Mouse (Mus musculus): Measurements from ENCODE around the gene Olfr1040. TPM values are rescaled to one million over a fixed set of nuclear protein-coding genes. Genes with fewer than 3 reads are reported as not detected.
"Not testable (repeated sequence)": the region's sequence is repeated elsewhere in the genome, so short reads cannot be mapped to it uniquely, and the experiment has no call there.

Olfr1040 gene
- not detected in 2 replicates for polyA plus RNA-seq (2012; rRNA removed)

DNA sequence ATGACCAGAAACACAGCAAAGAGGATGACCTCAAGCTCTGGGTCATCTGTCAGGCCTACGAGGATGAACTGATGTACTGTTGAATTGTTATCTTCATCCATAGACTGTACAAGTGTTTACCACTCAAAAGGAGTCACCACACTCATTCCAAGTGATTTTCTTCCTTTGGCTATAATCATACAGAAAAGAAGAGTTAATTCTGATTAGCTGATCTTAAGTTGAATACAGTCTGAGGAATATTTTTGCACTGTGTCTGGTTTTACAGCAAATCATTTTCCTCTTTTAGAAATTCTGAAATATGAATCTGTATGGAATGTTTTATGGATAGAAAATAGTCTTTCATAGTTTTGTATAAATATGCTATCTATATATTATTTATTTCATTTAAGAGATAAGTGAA, at the start of gene Olfr1040:
Gene Olfr1040, minus strand, starts transcription at position 101 of the 400 bp plus-strand sequence.
- Histone ChIP-seq H3K27me3 (ENCODE audit: control insufficient read depth, insufficient read depth, low read length) (no peaks in the 10 kb centered on the region), H3K36me3 (ENCODE audit: control insufficient read depth, insufficient read depth, low read length) (no peaks in the 10 kb centered on the region), H3K4me1 (ENCODE audit: control insufficient read depth, insufficient read depth, insufficient read length, low read length) (no peaks in the 10 kb centered on the region), H3K4me3 (ENCODE audit: low read depth, low read length) (no peak within 1 kb of the TSS), H3K27ac (ENCODE audit: insufficient read depth, low read depth, low read length) (no peak within 1 kb of the TSS)
- 79% methylated on average over 1 of the region's 1 CpGs for WGBS
- TF ChIP-seq POLR2A (IDR thresholded peaks at IDR 0.05; ENCODE audit: low read depth, low read length) (no peak), CTCF (IDR thresholded peaks at IDR 0.05; ENCODE audit: extremely low read depth, insufficient read length, insufficient replicate concordance, low read depth, low read length) (no peak)

DNA sequence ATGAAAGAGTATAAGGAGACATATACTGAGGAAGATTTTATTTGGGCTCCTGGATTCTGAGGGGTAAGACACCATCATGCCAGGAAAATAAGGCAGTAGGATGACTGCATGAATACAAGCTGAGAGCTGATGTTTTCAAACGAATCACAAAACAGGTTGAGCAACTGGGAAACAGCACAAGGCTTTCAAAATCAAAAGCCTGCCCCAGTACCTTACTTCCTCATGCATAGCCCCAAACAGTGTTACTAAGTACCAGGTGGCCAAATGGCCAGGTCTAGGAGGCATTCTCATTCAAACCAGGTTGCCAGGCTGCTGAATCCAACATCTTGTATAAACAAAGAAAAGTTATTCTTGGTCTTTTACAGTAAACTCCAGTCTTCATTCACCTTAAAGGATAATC, 49.3 kb upstream of the Olfr1040 start:
- no peak overlapping the region for H3K27ac ChIP-seq (ENCODE audit: insufficient read depth, low read depth, low read length)
- H3K27me3 ChIP-seq (ENCODE audit: control insufficient read depth, insufficient read depth, low read length) = no peaks in the 10 kb centered on the region
- no peaks in the 10 kb centered on the region for H3K36me3 ChIP-seq (ENCODE audit: control insufficient read depth, insufficient read depth, low read length)
- WGBS = 26% methylated on average over 1 of the region's 1 CpGs
- TF ChIP-seq POLR2A (IDR thresholded peaks at IDR 0.05; ENCODE audit: low read depth, low read length) (no peak), CTCF (IDR thresholded peaks at IDR 0.05; ENCODE audit: extremely low read depth, insufficient read length, insufficient replicate concordance, low read depth, low read length) (no peak)
- no peaks in the 10 kb centered on the region for H3K4me1 ChIP-seq (ENCODE audit: control insufficient read depth, insufficient read depth, insufficient read length, low read length)
- H3K4me3 ChIP-seq (ENCODE audit: low read depth, low read length) = no peak overlapping the region

DNA sequence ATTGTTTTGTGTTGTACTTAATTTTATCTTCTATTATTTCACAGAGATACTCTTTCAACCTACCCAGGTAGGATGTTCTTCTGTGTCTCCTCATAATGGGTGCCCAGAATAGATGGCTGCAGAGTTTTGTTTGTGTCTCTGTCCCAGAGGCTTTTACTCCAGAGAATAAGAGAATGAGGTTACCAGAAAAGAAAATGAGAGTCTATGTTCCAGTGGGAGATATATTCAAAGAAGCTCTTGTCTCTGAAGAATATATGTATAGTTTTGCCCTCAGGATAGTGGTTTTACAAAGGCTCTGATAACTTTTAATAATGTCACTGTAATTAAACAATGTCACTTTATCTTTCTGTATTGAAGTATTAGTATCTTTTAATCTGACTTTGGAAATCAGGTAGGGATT, 39.1 kb upstream of the Olfr1040 start, which contains the start of gene Olfr52:
Gene Olfr52, minus strand, starts transcription at position 101 of the 400 bp plus-strand sequence.
- Histone ChIP-seq H3K36me3 (ENCODE audit: control insufficient read depth, insufficient read depth, low read length) (no peaks in the 10 kb centered on the region), H3K4me1 (ENCODE audit: control insufficient read depth, insufficient read depth, insufficient read length, low read length) (no peaks in the 10 kb centered on the region), H3K27ac (ENCODE audit: insufficient read depth, low read depth, low read length) (no peak within 1 kb of the TSS), H3K27me3 (ENCODE audit: control insufficient read depth, insufficient read depth, low read length) (no peaks in the 10 kb centered on the region), H3K4me3 (ENCODE audit: low read depth, low read length) (no peak within 1 kb of the TSS)
- TF ChIP-seq POLR2A (IDR thresholded peaks at IDR 0.05; ENCODE audit: low read depth, low read length) (no peak), CTCF (IDR thresholded peaks at IDR 0.05; ENCODE audit: extremely low read depth, insufficient read length, insufficient replicate concordance, low read depth, low read length) (no peak)

DNA sequence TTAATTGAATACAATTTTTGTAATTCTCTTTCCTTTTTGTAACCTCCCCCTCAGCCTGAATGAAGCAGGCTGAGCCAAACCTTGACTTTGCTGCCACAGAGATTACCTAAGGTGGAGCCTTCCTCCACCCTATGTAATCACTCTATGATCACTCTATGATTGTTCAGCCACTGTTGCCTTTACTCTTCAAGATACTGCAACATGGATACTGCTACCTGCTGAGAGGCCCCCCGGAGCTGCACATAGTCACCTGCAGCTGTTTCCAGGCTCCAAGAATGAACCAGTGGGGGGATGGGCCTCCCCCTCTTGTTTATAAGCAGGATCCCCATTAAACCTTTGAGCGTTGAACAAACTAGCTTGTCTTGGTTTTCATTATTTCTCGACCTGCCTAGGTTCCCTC, 33.4 kb upstream of the Olfr1040 start:
- TF ChIP-seq POLR2A (IDR thresholded peaks at IDR 0.05; ENCODE audit: low read depth, low read length) (no peak), CTCF (IDR thresholded peaks at IDR 0.05; ENCODE audit: extremely low read depth, insufficient read length, insufficient replicate concordance, low read depth, low read length) (no peak)
- no peaks in the 10 kb centered on the region for H3K36me3 ChIP-seq (ENCODE audit: control insufficient read depth, insufficient read depth, low read length)
- H3K27me3 ChIP-seq (ENCODE audit: control insufficient read depth, insufficient read depth, low read length) = no peaks in the 10 kb centered on the region
- 80% methylated on average over 3 of the region's 3 CpGs for WGBS
- no peak overlapping the region for H3K4me3 ChIP-seq (ENCODE audit: low read depth, low read length)
- H3K4me1 ChIP-seq (ENCODE audit: control insufficient read depth, insufficient read depth, insufficient read length, low read length) = no peaks in the 10 kb centered on the region
- no peak overlapping the region for H3K27ac ChIP-seq (ENCODE audit: insufficient read depth, low read depth, low read length)

DNA sequence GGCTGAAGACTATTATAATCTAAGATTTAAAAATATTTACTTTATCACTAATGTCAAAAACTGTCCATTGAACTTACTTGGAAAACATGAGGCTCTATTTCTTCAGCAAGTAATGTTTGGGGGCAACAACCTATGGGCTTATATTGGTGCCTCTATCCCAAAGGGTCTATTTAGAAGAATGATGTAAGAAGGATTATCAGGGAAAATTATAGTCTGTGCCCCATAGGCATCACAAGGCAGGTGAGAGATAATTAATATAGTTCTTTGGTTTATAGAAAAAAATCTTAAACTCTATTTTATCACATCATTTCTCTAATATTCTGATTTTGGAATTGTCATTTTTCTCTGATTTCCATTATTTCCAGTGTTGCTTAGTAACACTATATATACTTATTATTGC, 31.2 kb upstream of the Olfr1040 start, which contains the start of gene Olfr1044:
Gene Olfr1044, minus strand, starts transcription at position 101 of the 400 bp plus-strand sequence.
- Histone ChIP-seq H3K4me1 (ENCODE audit: control insufficient read depth, insufficient read depth, insufficient read length, low read length) (no peaks in the 10 kb centered on the region), H3K27me3 (ENCODE audit: control insufficient read depth, insufficient read depth, low read length) (no peaks in the 10 kb centered on the region), H3K27ac (ENCODE audit: insufficient read depth, low read depth, low read length) (no peak within 1 kb of the TSS), H3K36me3 (ENCODE audit: control insufficient read depth, insufficient read depth, low read length) (no peaks in the 10 kb centered on the region), H3K4me3 (ENCODE audit: low read depth, low read length) (no peak within 1 kb of the TSS)
- TF ChIP-seq POLR2A (IDR thresholded peaks at IDR 0.05; ENCODE audit: low read depth, low read length) (no peak), CTCF (IDR thresholded peaks at IDR 0.05; ENCODE audit: extremely low read depth, insufficient read length, insufficient replicate concordance, low read depth, low read length) (no peak)

DNA sequence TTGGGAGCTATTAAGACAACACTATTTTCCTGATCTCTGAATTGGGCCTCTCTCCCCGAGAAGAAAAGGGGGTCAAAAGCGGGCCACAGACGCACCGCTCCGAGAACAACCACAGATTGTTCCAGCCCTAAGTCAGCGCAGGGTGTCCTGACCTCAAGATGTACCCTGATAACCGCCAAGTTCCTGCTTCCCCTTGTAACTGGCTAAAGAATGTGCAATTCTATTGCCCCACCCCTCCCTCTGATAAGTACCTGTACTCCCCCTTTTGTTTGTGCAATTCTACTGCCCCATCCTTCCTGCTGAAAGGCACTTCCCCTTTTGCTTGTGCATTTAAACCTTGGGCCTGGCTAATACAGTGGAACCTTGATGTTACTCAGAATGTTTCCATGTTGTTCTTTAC, 28.9 kb upstream of the Olfr1040 start:
- not testable (repeated sequence) for H3K4me1 ChIP-seq (ENCODE audit: control insufficient read depth, insufficient read depth, insufficient read length, low read length); H3K4me3 ChIP-seq (ENCODE audit: low read depth, low read length); H3K27me3 ChIP-seq (ENCODE audit: control insufficient read depth, insufficient read depth, low read length); H3K36me3 ChIP-seq (ENCODE audit: control insufficient read depth, insufficient read depth, low read length); H3K27ac ChIP-seq (ENCODE audit: insufficient read depth, low read depth, low read length)
- 73% methylated on average over 7 of the region's 7 CpGs for WGBS

DNA sequence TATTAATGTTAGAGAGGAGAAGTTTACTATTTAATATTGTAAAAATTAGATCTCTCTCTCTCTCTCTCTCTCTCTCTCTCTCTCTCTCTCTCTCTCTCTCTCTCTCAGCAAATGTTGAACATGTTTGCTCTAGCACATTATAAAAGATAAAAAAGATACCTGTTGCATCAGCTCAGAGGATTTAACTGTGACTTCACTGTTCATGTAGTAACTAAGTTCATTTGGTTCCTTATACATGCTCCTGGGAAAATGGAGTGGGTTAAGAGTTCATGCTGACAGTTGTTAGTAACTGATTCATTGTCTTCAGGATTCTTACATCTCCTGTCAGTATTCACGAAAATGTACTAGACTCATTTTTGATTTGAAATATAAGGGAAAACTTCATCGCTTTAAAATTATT, 20.9 kb upstream of the Olfr1040 start, which contains the start of gene Olfr1043:
Gene Olfr1043, minus strand, starts transcription at position 101 of the 400 bp plus-strand sequence.
- no peaks in the 10 kb centered on the region for H3K27me3 ChIP-seq (ENCODE audit: control insufficient read depth, insufficient read depth, low read length)
- H3K4me1 ChIP-seq (ENCODE audit: control insufficient read depth, insufficient read depth, insufficient read length, low read length) = no peaks in the 10 kb centered on the region
- no peaks in the 10 kb centered on the region for H3K36me3 ChIP-seq (ENCODE audit: control insufficient read depth, insufficient read depth, low read length)
- TF ChIP-seq CTCF (IDR thresholded peaks at IDR 0.05; ENCODE audit: extremely low read depth, insufficient read length, insufficient replicate concordance, low read depth, low read length) (no peak), POLR2A (IDR thresholded peaks at IDR 0.05; ENCODE audit: low read depth, low read length) (no peak)
- H3K27ac ChIP-seq (ENCODE audit: insufficient read depth, low read depth, low read length) = no peak within 1 kb of the TSS
- WGBS = 86% methylated on average over 2 of the region's 2 CpGs
- H3K4me3 ChIP-seq (ENCODE audit: low read depth, low read length) = no peak within 1 kb of the TSS

DNA sequence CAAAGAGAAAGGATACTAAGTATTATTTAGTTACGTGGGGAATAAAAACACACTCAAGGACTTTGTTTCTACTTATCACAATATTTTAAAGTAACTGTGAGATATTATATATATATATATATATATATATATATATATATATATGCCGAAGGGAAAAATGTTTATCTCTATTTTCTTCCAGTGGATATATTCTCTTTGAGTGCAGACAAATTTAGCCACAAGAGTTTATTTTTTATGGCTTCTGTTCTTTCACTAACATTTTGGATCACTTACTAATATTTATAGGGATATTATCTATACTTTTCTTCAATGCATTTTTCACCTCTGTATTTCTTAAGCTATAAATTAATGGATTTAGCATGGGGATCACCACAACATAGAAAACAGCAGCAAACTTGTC, 15.2 kb upstream of the Olfr1040 start, which contains the start of gene Olfr1042:
Gene Olfr1042, minus strand, starts transcription at position 101 of the 400 bp plus-strand sequence.
- H3K27ac ChIP-seq (ENCODE audit: insufficient read depth, low read depth, low read length) = no peak within 1 kb of the TSS
- no peaks in the 10 kb centered on the region for H3K4me1 ChIP-seq (ENCODE audit: control insufficient read depth, insufficient read depth, insufficient read length, low read length)
- no peak within 1 kb of the TSS for H3K4me3 ChIP-seq (ENCODE audit: low read depth, low read length)
- TF ChIP-seq POLR2A (IDR thresholded peaks at IDR 0.05; ENCODE audit: low read depth, low read length) (no peak), CTCF (IDR thresholded peaks at IDR 0.05; ENCODE audit: extremely low read depth, insufficient read length, insufficient replicate concordance, low read depth, low read length) (no peak)
- no peaks in the 10 kb centered on the region for H3K27me3 ChIP-seq (ENCODE audit: control insufficient read depth, insufficient read depth, low read length)
- H3K36me3 ChIP-seq (ENCODE audit: control insufficient read depth, insufficient read depth, low read length) = no peaks in the 10 kb centered on the region
- WGBS = 84% methylated on average over 2 of the region's 2 CpGs

Measured in small intestine, adult 2 months (tissue).